Mouse (Mus musculus): Measurements from ENCODE around the gene Gm8773.

Gene Gm8773

DNA sequence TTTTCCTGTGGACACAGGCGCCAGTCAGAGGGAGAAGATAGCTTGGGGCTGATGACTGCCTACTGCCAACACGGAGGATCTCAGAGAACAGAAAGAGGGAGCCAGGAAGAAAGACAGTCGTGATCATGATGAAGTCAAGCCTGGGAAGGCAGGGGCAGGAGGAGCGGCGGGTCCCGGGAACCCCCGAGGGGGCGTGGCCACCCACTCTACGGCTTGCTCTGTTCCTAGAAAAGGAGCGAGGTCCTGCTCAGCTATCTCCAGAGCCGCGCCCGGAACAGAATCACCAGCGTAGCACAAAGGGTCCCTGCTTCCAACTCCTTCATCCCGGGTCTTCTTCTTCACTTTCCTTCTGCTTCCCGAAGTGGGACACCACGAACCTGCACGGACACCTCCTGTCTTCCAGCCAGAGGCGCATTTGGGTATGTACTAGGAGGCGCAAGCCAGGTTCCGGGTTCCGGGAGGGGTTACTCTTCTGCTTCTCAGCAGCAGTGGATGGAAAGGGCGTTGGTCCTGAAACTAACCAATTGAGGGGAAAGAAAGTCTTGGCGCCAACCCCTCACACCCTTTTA lies at the start of gene Gm8773:
Gene Gm8773, plus strand, starts transcription at position 51 of the 569 bp plus-strand sequence.
- no peak for DNase-seq (ENCODE audit: low spot score in 2 of 2)

DNA sequence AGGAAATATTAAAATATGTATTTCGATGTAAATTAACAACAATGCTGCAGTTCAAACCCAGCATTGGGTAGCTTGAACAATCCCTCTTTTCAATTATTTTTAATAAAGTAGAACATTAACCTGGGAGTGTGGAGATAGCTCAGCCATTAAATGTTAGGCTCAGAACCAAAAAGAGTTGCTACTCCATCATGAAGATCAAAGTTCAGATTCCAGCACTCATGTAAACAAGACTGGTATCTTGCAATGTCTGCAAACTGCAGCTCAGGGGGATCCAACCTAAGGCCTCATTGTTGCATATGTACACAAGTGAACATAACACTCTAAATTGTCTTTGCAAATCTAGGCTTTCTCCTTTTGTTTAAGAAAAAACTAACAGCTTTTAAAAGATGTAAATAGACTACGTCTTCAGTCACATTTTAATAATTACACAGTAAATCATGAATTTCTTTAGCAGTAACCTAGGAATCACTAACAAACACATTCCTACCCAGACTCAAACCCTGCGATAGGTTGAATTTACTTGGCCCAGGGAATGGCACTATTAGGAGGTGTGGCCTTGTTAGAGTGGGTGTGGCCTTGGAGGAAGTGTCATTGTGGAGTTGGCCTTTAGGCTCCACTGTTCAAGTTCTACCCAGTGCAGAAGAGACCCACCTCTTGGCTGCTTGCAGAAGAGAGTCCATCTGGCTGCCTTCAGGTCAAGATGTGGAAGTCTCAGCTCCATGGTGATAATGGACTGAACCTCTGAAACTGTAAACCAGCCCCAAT lies 39.8 kb upstream of the Gm8773 start:
- DNase-seq (ENCODE audit: low spot score in 2 of 2): no peak

DNA sequence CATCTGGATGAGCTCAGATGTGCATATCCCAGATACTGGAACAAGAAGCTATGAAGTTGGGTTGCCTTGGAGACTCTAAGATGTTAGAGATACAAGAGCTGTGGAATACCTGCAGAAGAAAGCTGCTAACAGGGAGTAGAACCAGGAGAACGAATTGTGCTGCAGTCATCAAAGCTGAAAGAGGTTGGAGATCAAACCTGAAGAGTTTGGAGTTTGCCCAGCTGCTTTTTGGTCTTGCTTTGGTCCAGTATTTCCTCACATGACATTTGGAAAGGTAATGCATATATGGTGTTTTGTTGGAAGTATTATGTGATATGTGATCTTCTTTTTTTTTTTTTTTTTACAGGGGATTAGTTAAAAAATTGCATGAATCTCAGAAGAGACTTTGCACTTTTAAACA lies 37.5 kb upstream of the Gm8773 start:
- no peak for DNase-seq (ENCODE audit: low spot score in 2 of 2)

GRCm38 (mm10) chr5:5539771-5540170 lies 33.8 kb upstream of the Gm8773 start:
- no peak for DNase-seq (ENCODE audit: low spot score in 2 of 2)

DNA sequence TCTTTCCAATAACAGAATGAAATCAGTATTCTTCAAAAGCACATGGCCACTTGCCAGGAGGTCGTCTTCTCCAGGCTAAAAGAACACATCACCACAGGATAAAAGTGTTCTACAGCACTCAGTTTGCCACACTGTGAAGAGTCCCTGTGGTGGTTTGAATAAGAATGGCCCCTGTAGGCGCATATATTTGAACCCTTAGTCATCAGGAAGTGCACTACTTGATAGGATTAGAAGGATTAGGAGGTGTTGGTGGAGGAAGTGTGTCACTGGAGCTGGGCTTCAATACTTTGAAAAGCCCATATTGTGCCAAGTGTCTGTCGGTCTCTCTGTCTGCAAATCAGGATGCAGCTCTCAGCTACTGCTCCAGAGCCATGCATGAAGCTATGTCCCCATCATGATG lies 33.2 kb upstream of the Gm8773 start:
- no peak for DNase-seq (ENCODE audit: low spot score in 2 of 2)

DNA sequence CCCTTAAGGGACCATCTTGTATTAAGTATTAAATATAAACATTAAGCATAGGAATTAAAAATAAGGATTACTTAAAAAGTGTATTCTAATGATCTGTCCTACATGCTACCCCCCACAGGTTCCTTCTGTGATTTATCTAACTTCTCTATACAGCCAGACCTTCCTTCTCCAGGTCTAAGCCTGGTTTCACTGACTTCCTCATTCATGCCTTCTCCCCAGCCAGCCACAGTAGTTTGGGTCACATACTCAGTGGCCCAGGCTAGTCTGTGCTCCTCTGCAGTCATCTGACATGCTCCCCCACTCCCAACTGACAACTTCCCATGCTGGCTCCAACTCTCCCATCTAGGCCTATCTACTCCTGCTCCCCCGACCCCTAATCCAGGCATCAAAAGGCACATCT lies 22.5 kb upstream of the Gm8773 start:
- no peak for DNase-seq (ENCODE audit: low spot score in 2 of 2)

- DNase-seq (ENCODE audit: low spot score in 2 of 2): peak; percentile 73 to 89
Measured at GRCm38 (mm10) chr5:5559079-5559740, 14.4 kb upstream of the Gm8773 start, which contains the start of gene Gtpbp10. Gtpbp10 (minus strand) TSS chr5:5559538.

DNA sequence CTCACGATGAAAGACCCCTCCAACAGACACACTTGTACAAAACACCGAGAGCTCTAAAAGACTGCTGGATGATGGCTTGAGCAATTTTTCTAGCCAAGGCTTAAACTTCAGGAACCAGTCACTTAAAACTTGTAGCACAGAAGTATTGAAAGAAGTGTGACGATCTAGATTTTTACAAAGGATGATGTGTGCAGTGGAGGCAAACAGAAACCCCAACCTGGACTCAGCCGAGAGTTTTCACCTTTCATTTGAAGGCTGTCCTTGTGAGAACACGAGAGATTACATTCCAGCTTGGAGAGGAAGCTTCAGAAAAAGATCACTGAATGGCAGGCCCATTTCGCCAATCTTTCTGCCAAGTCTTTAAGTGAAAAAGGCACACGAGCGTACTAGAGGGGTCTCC lies 13.8 kb upstream of the Gm8773 start:
- DNase-seq (ENCODE audit: low spot score in 2 of 2): no peak

DNA sequence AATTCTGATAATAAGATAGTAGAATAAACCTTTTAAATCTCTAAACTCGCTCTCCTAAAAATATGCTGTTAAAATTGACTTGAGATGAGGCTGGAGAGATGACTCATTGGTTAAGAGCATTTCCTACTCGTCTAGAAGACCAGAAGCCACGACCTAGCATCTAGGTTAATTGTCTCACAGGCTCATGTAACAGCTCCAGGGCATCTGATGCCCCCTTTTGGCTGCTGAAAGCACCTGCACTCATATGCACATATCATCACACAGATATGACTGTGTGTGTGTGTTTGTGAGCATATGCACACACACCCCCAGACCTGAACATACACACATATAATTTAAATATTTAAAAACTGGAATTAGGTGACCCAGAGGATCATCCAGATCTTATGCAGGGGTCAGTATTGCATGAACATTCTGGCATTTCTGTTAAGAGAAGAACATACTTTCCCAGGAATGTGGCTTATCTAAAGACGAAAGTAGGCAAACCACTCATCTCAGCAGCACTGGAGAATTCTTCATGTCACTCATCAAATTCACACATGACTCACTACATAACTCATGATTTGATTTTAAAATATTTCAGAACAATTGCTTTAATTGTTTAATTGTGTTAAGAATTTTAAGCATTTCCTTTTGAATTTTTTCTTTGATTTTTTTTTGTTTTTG lies 12.4 kb upstream of the Gm8773 start:
- DNase-seq (ENCODE audit: low spot score in 2 of 2): no peak

GRCm38 (mm10) chr5:5562435-5562834 lies 11.2 kb upstream of the Gm8773 start:
- DNase-seq (ENCODE audit: low spot score in 2 of 2): no peak

- no peak for DNase-seq (ENCODE audit: low spot score in 2 of 2)
Measured at GRCm38 (mm10) chr5:5587686-5588085, 14.1 kb downstream of the Gm8773 start.

DNA sequence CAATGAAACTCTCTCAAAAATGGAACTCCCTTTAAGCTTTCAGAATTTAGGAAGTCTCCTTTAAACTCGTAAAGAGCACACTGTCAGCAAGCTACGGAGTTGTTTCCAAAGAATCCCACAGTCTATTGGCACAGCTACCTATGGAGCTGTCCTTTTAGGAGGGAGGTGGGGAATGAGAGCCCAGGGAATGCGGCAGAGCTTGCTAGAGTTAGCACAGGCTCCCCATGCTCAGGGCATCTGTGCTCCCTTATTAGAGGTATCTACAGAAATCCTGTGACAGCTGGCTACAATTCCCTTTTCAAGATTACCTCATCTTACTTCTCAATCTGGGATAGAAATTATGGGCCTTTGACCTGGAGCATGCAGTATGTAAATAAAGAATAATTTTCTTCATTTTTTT lies 36.9 kb downstream of the Gm8773 start:
- DNase-seq (ENCODE audit: low spot score in 2 of 2): no peak

DNA sequence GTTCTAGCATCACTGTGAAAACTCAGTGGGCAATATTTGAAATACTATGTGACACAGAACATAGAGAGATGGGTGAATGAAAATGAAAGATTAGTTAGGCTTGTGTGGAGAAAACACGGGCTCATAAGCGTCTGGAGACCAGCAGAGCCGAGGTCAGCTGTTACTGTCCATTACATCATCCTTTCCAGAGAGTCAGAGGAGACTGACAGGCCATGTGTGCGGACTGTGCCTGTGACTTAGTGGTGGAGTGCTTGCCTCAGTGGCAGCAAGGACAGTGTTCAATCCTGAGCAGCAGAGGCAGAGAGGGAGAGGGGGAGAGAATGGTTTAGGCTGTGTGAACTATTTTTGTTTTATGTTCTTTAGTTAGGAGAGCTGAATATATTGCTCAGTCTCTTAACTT lies 44.7 kb downstream of the Gm8773 start:
- DNase-seq (ENCODE audit: low spot score in 2 of 2): no peak

GRCm38 (mm10) chr5:5625491-5625890 lies 51.9 kb downstream of the Gm8773 start:
- no peak for DNase-seq (ENCODE audit: low spot score in 2 of 2)

All from spleen, postnatal 14 days (tissue).